Mouse (Mus musculus) B cell, adult 2 months (primary cell): ENCODE results near the gene Zxdc.

ENCODE experiments used
- DNase-seq, 2 experiments: peaks; one replicate each; pipeline ENCODE4 v3.0.0; 2022

Gene Zxdc

GRCm38 (mm10) chr6:90368976-90369724, at the start of gene Zxdc:
Zxdc (plus strand) TSS chr6:90369492.
- peak; percentile 97 for DNase-seq

GRCm38 (mm10) chr6:90320429-90320828, 48.9 kb upstream of the Zxdc start:
- no peak for DNase-seq

- no peak for DNase-seq
These were observed 47.5 kb upstream of the Zxdc start for GRCm38 (mm10) chr6:90321811-90322210.

- no peak for DNase-seq
These were observed 45.3 kb upstream of the Zxdc start for GRCm38 (mm10) chr6:90324026-90324425.

GRCm38 (mm10) chr6:90324463-90324862, 44.8 kb upstream of the Zxdc start:
- DNase-seq: no peak

- DNase-seq: no peak
These were observed 44.3 kb upstream of the Zxdc start, which contains the start of gene Chst13 for GRCm38 (mm10) chr6:90324991-90325390. Chst13 (minus strand) TSS chr6:90325185.

- no peak for DNase-seq
These were observed 41.6 kb upstream of the Zxdc start for GRCm38 (mm10) chr6:90327670-90328069.

- DNase-seq: no peak
These were observed 39.3 kb upstream of the Zxdc start for GRCm38 (mm10) chr6:90329953-90330352.

- no peak for DNase-seq
These were observed 36.5 kb upstream of the Zxdc start, which contains the start of gene Uroc1 for GRCm38 (mm10) chr6:90332561-90333425. Uroc1 (plus strand) TSS chr6:90333284.

- DNase-seq: no peak
These were observed 35.0 kb upstream of the Zxdc start for GRCm38 (mm10) chr6:90334244-90334643.

GRCm38 (mm10) chr6:90342343-90342742, 26.9 kb upstream of the Zxdc start:
- no peak for DNase-seq

GRCm38 (mm10) chr6:90347183-90347582, 22.1 kb upstream of the Zxdc start:
- DNase-seq: no peak

GRCm38 (mm10) chr6:90348500-90348899, 20.8 kb upstream of the Zxdc start:
- no peak for DNase-seq

- DNase-seq: no peak
These were observed 19.3 kb upstream of the Zxdc start for GRCm38 (mm10) chr6:90350011-90350410.

- DNase-seq: no peak
These were observed 11.2 kb upstream of the Zxdc start for GRCm38 (mm10) chr6:90358142-90358541.

- DNase-seq: no peak
These were observed 9.8 kb upstream of the Zxdc start for GRCm38 (mm10) chr6:90359445-90359844.

GRCm38 (mm10) chr6:90360024-90360781, 9.1 kb upstream of the Zxdc start:
- DNase-seq: no peak

- DNase-seq: no peak
These were observed 8.2 kb upstream of the Zxdc start for GRCm38 (mm10) chr6:90360922-90361614.

- no peak for DNase-seq
These were observed 6.0 kb upstream of the Zxdc start for GRCm38 (mm10) chr6:90363301-90363700.

- peak; percentile 41 to 50 for DNase-seq
These were observed 647 bp downstream of the Zxdc start for GRCm38 (mm10) chr6:90369725-90370553.

GRCm38 (mm10) chr6:90374647-90375046, 5.4 kb downstream of the Zxdc start:
- no peak for DNase-seq

GRCm38 (mm10) chr6:90377708-90378107, 8.4 kb downstream of the Zxdc start:
- DNase-seq: no peak
